Mouse (Mus musculus) olfactory bulb, adult 2 months (tissue): ENCODE results near the gene Fam49a.

Experiments
- CTCF ChIP-seq: fragments of 200-500 bp; IDR thresholded peaks from 2 replicates; pipeline ENCODE4 v1.5.1; 2012; ENCODE audit warnings: low read depth, mild to moderate bottlenecking, low read length, moderate library complexity; ENCODE audit not compliant: insufficient read depth
- POLR2A ChIP-seq: fragments of 200-500 bp; IDR thresholded peaks from 2 replicates; pipeline ENCODE4 v1.6.1; 2012; ENCODE audit warnings: mild to moderate bottlenecking, low read depth, low read length, moderate library complexity; ENCODE audit not compliant: insufficient read depth

- TF ChIP-seq CTCF, result no peak
- TF ChIP-seq POLR2A, result no peak
Observed at GRCm38 (mm10) chr12:12274115-12274514, 12.2 kb downstream of the Fam49a start.
